Mouse (Mus musculus) embryonic facial prominence, embryonic 13.5 days (tissue): Measurements from ENCODE around the gene Alcam. TPM values are rescaled to one million over a fixed set of nuclear protein-coding genes. Genes with fewer than 3 reads are reported as not detected.
A peak's percentile ranks its signal among the peaks of the same experiment; 100 is the strongest.

Source experiments
- ATAC-seq: fragments of 200-750 bp; cut with Nextera tagmentation; 2 replicates; pipeline ENCODE4 v1.8.0; 2017; ENCODE audit warnings: low read depth; ENCODE audit not compliant: insufficient number of reproducible peaks, insufficient read depth, low FRiP score, low TSS enrichment
- H3K27ac ChIP-seq: fragments of 300-500 bp; sonication (generic); 2 replicates; pipeline ENCODE4 v1.5.1; 2015; ENCODE audit warnings: moderate library complexity, mild to moderate bottlenecking, inconsistent platforms
- H3K27me3 ChIP-seq: fragments of 300-500 bp; sonication (generic); 2 replicates; pipeline ENCODE4 v1.6.1; 2015; ENCODE audit warnings: mild to moderate bottlenecking, inconsistent platforms
- H3K36me3 ChIP-seq: fragments of 300-500 bp; sonication (generic); 2 replicates; pipeline ENCODE4 v1.6.1; 2015; ENCODE audit warnings: mild to moderate bottlenecking, inconsistent platforms
- H3K4me1 ChIP-seq: fragments of 300-500 bp; sonication (generic); 2 replicates; pipeline ENCODE4 v1.6.1; 2015; ENCODE audit warnings: inconsistent platforms
- H3K4me2 ChIP-seq: fragments of 300-500 bp; sonication (generic); 2 replicates; pipeline ENCODE4 v1.6.1; 2015; ENCODE audit warnings: moderate library complexity, mild to moderate bottlenecking, inconsistent platforms
- H3K4me3 ChIP-seq: fragments of 300-500 bp; sonication (generic); 2 replicates; pipeline ENCODE4 v1.5.1; 2015; ENCODE audit warnings: mild to moderate bottlenecking, inconsistent platforms
- H3K9ac ChIP-seq: fragments of 300-500 bp; sonication (generic); 2 replicates; pipeline ENCODE4 v1.6.1; 2015; ENCODE audit warnings: mild to moderate bottlenecking, inconsistent platforms
- H3K9me3 ChIP-seq: fragments of 300-500 bp; sonication (generic); 2 replicates; pipeline ENCODE4 v1.6.1; 2016; ENCODE audit warnings: inconsistent platforms
- WGBS: fragments of 180-500 bp; shearing (Covaris S2); methylation state at CpG from one replicate; pipeline ENCODE4 v1.1.7; 2015; ENCODE audit warnings: mixed read lengths; 5-methylcytosine and 5-hydroxymethylcytosine counted together
- polyA plus RNA-seq: library from polyadenylated mRNA; unstranded; fragments of >200 nt; fragmentation: Nextera tagmentation; extraction: Ambion mirVana; gene quantifications from 2 replicates; pipeline ENCODE4 v1.2.1, GENCODE M21; 2015

Gene Alcam
- polyA plus RNA-seq, 1 experiment from 2014 or later: 29.1 TPM

DNA sequence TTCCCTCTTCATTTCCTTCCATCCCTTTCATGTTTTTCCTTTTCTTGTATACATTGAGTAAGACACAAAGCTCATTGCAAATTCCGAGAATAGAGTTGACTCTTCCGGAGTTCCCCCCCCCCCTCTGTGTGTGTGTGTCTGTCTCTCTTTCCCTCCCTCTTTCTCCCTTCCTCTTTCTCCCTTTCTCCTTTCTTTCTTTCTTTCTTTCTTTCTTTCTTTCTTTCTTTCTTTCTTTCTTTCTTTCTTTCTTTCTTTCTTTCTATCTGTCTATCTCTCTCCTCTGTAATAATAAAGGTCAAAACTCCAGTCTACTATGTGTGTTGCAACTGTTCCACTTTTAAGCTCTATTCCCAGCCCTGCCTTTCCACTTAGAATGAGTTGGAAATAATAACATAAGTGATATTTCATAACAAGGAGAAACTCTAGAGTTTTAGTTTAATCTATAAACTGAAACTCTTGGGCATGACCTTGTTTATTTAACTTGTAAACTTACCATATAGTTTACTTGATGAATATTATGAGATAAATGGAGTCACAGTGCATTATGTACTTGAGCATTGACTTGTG lies 110.3 kb downstream of the Alcam start:
- WGBS: 81% methylated on average over 2 of the region's 2 CpGs
- no peak for ATAC-seq

DNA sequence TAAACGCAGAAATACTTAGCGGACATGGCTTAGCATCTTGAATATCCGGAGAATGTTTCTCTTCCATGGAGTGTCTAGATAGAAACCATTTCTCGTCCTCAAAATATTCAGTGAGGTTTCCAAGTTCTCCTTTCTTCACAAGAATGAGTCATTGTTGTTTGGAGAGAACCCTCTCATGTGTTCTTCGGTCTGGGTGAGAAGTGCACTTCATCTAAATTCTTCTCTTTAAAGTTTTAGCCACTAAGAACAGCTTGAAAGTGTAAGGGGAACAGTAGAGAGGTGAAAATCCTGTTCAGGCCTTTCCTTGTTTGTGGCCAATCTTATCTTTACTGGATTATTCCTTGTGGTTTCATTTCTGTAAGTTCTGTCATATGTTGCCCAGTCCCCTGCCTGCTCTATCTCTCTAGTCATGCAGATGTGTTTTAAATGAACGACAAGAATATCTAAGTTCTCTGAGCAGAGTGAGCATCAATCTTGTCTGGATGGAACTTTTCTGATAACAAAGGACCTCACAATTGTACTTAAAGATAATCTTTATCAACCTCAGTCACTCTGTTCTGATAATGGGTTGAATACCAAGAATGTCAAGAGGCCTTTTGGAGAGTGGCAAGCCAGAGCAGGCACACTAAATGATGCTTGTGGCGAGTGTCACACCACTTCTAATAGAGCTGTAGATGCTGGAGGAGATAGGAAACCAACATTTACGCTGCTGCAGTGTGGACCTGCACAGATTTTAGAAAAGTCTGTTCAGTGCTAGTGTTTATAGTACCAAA lies 111.0 kb downstream of the Alcam start:
- WGBS: 82% methylated on average over 8 of the region's 8 CpGs
- Histone ChIP-seq H3K4me1 (no peaks in the 10 kb centered on the region), H3K27ac (no peak overlapping the region), H3K9ac (no peak overlapping the region), H3K27me3 (no peaks in the 10 kb centered on the region), H3K4me3 (no peak overlapping the region), H3K4me2 (no peak overlapping the region), H3K9me3 (no peaks in the 10 kb centered on the region), H3K36me3 (no peaks in the 10 kb centered on the region)
- no peak for ATAC-seq

More for the DNA sequence above, 110.3 kb downstream of the Alcam start:
- no peaks in the 10 kb centered on the region for H3K27me3 ChIP-seq
- H3K4me3 ChIP-seq: no peak overlapping the region
- H3K4me1 ChIP-seq: no peaks in the 10 kb centered on the region
- no peaks in the 10 kb centered on the region for H3K9me3 ChIP-seq
- no peak overlapping the region for H3K9ac ChIP-seq
- H3K36me3 ChIP-seq: no peaks in the 10 kb centered on the region
- H3K27ac ChIP-seq: no peak overlapping the region
- no peak overlapping the region for H3K4me2 ChIP-seq

DNA sequence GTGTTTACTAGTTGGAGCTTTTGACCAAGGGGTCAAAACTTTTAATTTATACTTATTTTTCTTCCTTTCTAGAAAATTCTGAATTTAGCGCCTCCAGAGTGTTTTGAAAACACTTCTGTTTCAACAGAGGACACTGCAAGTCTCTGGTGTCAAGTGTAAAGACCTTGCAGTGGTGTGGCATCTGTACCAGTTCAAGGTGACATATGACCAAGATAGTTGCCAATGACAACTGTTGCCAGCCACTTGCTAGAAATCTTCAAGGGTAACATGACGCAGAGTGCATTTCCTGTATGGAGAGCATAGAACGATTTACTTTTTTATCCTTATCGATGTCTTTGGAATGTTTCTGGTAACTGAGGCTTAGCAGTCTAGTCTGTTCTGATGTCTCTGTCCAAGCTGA lies 119.8 kb downstream of the Alcam start:
- H3K27ac ChIP-seq: no peak overlapping the region
- H3K4me2 ChIP-seq: no peak overlapping the region
- no peaks in the 10 kb centered on the region for H3K4me1 ChIP-seq
- H3K36me3 ChIP-seq: no peaks in the 10 kb centered on the region
- no peak for ATAC-seq
- no peaks in the 10 kb centered on the region for H3K27me3 ChIP-seq
- H3K4me3 ChIP-seq: no peak overlapping the region
- 89% methylated on average over 4 of the region's 4 CpGs for WGBS
- no peaks in the 10 kb centered on the region for H3K9me3 ChIP-seq
- no peak overlapping the region for H3K9ac ChIP-seq

DNA sequence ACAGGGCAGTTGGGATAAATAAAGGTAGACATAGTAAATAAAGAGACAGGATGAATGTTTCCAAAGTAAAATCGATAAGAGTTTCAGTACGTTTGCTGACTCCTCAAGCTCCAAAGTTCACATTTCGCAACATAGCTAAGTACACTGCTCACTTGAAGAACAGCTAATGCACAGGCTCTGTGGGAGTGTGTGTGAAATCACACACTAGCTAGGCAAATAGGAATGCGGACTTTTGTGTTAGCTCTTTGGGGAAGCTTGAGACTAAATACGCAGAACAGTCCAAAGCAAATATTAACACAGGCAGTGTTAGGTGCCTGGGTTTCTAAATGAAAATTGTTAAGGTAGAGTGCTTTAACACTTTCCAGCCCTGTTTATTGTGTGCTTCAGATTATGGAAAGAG lies 120.2 kb downstream of the Alcam start:
- Histone ChIP-seq H3K4me3 (no peak overlapping the region), H3K36me3 (no peaks in the 10 kb centered on the region), H3K4me1 (no peaks in the 10 kb centered on the region), H3K4me2 (no peak overlapping the region), H3K27me3 (no peaks in the 10 kb centered on the region), H3K9me3 (no peaks in the 10 kb centered on the region), H3K9ac (no peak overlapping the region), H3K27ac (no peak overlapping the region)
- WGBS: 83% methylated on average over 5 of the region's 5 CpGs
- ATAC-seq: no peak

DNA sequence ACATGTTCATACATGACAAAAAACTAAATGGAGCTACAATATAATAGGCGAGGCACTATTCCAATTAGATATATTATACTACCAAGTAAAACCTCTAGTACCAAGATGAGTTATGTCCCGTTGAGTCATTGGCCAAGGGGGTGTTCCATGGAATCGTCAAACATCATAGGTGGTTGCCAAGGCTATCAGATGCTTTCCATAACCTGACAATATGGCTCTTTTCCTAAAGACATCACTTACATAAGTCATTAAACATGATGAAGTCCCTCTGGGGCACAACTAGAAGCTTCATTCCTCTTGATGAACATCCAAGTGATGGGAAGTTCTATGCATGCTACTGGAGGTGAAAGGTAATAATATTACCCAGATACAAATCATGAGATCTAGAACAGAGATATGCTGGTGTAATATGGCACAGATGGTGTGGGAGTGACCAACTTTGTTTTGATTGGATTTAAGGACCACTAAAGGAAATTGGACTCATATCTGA lies 122.5 kb downstream of the Alcam start:
- no peaks in the 10 kb centered on the region for H3K27me3 ChIP-seq

DNA sequence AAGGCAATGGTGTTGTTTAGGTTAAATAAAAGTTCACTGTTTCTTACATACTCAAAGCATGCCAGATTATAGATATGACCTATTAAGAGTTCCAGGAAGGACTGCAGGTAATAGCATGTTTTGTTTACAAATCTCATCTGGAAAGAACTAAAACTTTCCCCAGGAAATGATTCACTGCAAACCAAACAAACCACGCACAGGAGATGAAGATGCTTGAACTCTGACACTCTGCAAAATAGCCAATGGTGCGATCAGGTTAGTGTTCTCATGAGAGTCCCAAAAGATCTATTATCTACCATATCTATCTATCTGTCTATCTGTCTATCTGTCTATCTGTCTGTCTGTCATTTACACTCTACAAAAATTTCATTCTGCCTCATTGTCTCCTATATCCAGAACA lies 124.5 kb downstream of the Alcam start:
- Histone ChIP-seq H3K27me3 (no peaks in the 10 kb centered on the region), H3K9me3 (no peaks in the 10 kb centered on the region), H3K27ac (no peak overlapping the region), H3K9ac (no peak overlapping the region), H3K4me1 (no peaks in the 10 kb centered on the region), H3K4me3 (no peak overlapping the region), H3K36me3 (no peaks in the 10 kb centered on the region), H3K4me2 (no peak overlapping the region)
- 70% methylated on average over 2 of the region's 2 CpGs for WGBS
- ATAC-seq: no peak

More for the DNA sequence above, 122.5 kb downstream of the Alcam start:
- Histone ChIP-seq H3K9me3 (no peaks in the 10 kb centered on the region), H3K4me2 (no peak overlapping the region), H3K9ac (no peak overlapping the region), H3K27ac (no peak overlapping the region), H3K4me3 (no peak overlapping the region), H3K36me3 (no peaks in the 10 kb centered on the region), H3K4me1 (no peaks in the 10 kb centered on the region)
- no peak for ATAC-seq
- WGBS: 87% methylated on average over 3 of the region's 3 CpGs

DNA sequence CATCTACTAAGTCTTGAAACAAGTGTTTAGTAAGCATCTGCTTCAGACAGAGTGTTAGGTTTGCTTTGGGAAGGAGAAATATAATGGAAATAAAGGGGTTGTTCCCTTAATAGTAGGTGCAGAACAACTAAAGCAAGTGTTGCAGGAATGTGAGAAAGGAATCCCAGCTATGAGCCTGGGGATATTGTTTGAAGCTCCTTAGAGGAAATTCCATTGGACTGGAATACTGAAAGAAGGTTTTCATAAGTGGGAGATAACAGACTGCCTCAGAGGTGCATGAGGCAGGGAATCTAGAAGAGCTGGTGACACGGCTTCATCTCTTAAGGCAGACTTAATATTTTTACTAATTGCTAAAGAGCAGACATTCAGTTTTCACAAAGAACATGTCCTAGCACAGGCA lies 134.6 kb downstream of the Alcam start:
- no peak overlapping the region for H3K27ac ChIP-seq
- H3K9me3 ChIP-seq: no peaks in the 10 kb centered on the region
- no peaks in the 10 kb centered on the region for H3K4me1 ChIP-seq
- no peak overlapping the region for H3K4me2 ChIP-seq
- H3K36me3 ChIP-seq: no peaks in the 10 kb centered on the region
- H3K27me3 ChIP-seq: no peaks in the 10 kb centered on the region
- ATAC-seq: no peak
- 23% methylated on average over 1 of the region's 1 CpGs for WGBS
- H3K9ac ChIP-seq: no peak overlapping the region
- H3K4me3 ChIP-seq: no peak overlapping the region

DNA sequence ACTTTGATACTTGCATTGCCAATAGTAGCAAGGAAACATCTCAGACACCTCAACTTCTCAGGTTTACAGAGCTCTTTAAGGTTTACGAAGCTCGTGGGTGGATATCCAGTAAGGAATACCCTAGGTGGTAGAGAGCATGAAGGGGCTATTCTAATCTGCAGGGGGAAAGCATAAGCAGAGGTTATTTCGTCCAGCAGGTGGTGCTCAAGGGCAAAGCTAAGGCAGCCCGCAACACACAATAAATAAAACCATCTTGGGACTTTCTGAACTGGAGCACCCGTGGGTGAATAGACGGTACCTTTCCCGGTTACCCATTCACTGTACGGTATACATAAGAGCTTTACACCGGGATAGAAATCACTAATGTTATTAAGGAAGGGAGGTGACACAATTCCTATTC lies 142.8 kb downstream of the Alcam start:
- no peak overlapping the region for H3K9ac ChIP-seq
- no peaks in the 10 kb centered on the region for H3K9me3 ChIP-seq
- H3K27ac ChIP-seq: no peak overlapping the region
- ATAC-seq: no peak
- WGBS: 18% methylated on average over 9 of the region's 9 CpGs
- no peaks in the 10 kb centered on the region for H3K27me3 ChIP-seq
- H3K4me1 ChIP-seq: no peaks in the 10 kb centered on the region
- H3K36me3 ChIP-seq: no peaks in the 10 kb centered on the region
- H3K4me3 ChIP-seq: no peak overlapping the region
- H3K4me2 ChIP-seq: peak overlapping the region; percentile 38

DNA sequence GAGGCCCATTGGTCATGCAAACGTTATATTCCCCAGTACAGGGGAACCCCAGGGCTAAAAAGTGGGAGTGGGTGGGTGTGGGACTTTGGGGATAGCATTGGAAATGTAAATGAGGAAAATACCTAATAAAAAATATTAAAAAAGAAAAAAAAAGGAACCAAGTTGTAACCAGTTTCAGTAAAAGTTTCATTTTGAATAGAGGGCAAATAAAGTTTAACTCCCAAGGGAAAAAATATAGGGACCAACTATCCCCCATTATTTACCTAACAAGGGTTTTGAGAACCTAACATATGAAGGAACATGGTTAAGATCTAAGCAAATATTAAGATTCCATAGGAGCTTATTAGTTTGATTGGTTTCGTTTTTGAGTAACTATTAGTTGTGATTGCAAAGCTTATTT lies 146.9 kb downstream of the Alcam start:
- Histone ChIP-seq H3K4me3 (no peak overlapping the region), H3K9ac (no peak overlapping the region), H3K9me3 (no peaks in the 10 kb centered on the region), H3K36me3 (no peaks in the 10 kb centered on the region), H3K27ac (no peak overlapping the region), H3K4me1 (no peaks in the 10 kb centered on the region), H3K4me2 (no peak overlapping the region), H3K27me3 (no peaks in the 10 kb centered on the region)
- 87% methylated on average over 2 of the region's 2 CpGs for WGBS
- ATAC-seq: no peak

DNA sequence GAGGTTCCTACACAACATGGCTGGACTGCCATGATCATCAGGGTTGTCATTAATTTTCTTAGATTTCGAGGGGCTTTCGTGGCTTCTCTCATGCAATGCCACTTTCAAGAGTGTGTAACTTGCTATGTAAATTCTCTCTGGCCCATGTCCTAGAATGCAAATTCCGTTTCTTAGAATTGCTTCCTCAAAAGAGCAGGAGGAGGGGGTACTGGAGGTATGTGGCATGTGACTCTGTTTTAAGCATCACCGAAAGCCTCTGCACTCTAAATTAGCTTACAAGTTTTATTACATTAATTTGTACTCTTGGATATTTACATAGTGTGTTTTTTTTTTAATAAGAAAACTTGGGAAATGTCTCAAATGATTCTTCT lies 150.4 kb downstream of the Alcam start:
- Histone ChIP-seq H3K9ac (no peak overlapping the region), H3K27me3 (no peaks in the 10 kb centered on the region), H3K4me1 (no peaks in the 10 kb centered on the region), H3K9me3 (no peaks in the 10 kb centered on the region), H3K4me3 (no peak overlapping the region), H3K4me2 (no peak overlapping the region), H3K36me3 (no peaks in the 10 kb centered on the region), H3K27ac (no peak overlapping the region; the same call in 1 of the 2 replicates)
- 67% methylated on average over 4 of the region's 4 CpGs for WGBS
- no peak for ATAC-seq

DNA sequence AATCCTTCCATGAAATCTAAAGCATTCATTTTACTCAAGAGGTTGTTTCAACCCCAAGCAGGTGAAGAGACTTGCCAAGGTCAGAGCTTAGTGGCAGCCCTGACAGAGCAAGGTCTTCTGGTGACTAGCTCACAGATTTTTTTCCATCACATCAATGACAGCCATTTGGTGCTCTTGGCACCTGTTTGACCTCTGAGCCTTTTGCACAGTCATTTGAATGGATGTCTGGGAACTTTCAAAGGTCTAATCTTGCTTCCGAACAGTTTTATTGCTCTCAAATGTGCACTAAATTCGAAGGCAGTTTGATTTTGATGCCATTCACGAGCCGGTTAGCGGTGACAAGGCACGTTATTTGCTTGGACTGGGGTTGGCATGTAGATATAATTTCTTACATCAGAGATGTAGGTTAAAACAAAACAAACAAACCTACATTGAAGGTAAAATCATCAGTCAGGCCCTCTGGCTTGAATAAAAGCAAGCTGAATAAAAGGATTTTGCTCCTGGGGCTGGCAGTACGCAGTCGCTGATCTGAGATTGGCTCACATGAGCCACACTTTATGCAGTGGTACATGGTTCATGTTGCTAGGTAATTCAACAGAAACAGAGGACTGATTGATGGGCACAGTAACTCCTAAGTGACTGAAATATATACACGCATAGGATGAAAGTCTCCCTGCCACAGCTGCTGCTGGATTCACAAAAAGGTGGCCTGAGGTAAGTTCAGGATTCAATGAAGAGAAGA lies 150.9 kb downstream of the Alcam start:
- Histone ChIP-seq H3K4me1 (no peaks in the 10 kb centered on the region), H3K27ac (no peak overlapping the region; the same call in 1 of the 2 replicates), H3K4me2 (no peak overlapping the region), H3K27me3 (no peaks in the 10 kb centered on the region), H3K9me3 (no peaks in the 10 kb centered on the region), H3K4me3 (no peak overlapping the region), H3K36me3 (no peaks in the 10 kb centered on the region), H3K9ac (no peak overlapping the region)
- no peak for ATAC-seq
- WGBS: 80% methylated on average over 9 of the region's 9 CpGs

DNA sequence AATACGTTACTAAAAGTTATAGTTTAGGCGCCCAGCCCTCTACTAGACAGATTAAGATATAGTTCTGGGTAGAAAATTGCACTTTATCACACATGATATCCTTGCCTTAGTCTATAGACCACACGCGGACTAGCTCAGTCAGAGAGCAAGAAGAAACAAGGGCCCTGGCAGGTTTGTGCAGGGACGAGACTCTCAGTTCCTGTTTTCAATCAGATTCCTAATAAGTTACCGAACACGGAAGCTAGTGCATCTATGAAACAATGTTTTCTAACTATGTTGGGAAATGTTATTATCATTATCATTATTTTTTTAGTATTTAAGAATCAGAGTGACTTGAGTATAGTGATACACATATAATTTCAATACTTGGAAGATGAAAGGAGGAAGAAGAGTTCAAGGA lies 152.1 kb downstream of the Alcam start:
- H3K9ac ChIP-seq: no peak overlapping the region
- no peak overlapping the region for H3K4me3 ChIP-seq
- H3K4me2 ChIP-seq: no peak overlapping the region
- WGBS: 80% methylated on average over 7 of the region's 7 CpGs
- no peaks in the 10 kb centered on the region for H3K27me3 ChIP-seq
- no peak for ATAC-seq
- H3K36me3 ChIP-seq: no peaks in the 10 kb centered on the region
- H3K27ac ChIP-seq: no peak overlapping the region
- H3K4me1 ChIP-seq: no peaks in the 10 kb centered on the region
- no peaks in the 10 kb centered on the region for H3K9me3 ChIP-seq
